Mouse (Mus musculus) hindbrain, embryonic 12.5 days (tissue): ENCODE measurements around the gene Arhgap25. TPM values are rescaled to one million over a fixed set of nuclear protein-coding genes. Genes with fewer than 3 reads are reported as not detected.
"Not testable (repeated sequence)": the region's sequence is repeated elsewhere in the genome, so short reads cannot be mapped to it uniquely, and the experiment has no call there.

ENCODE experiments used
- ATAC-seq: fragments of 200-750 bp; cut with Nextera tagmentation; 2 replicates; pipeline ENCODE4 v1.8.0; 2017; ENCODE audit warnings: moderate TSS enrichment; ENCODE audit not compliant: low FRiP score
- H3K27ac ChIP-seq: fragments of 300-500 bp; sonication (generic); 2 replicates; pipeline ENCODE4 v1.5.1; 2016; ENCODE audit warnings: mild to moderate bottlenecking
- H3K27me3 ChIP-seq: fragments of 300-500 bp; sonication (generic); 2 replicates; pipeline ENCODE4 v1.6.1; 2016; ENCODE audit warnings: mild to moderate bottlenecking
- H3K36me3 ChIP-seq: fragments of 300-500 bp; sonication (generic); 2 replicates; pipeline ENCODE4 v1.6.1; 2016; ENCODE audit warnings: mild to moderate bottlenecking
- H3K4me1 ChIP-seq: fragments of 300-500 bp; sonication (generic); 2 replicates; pipeline ENCODE4 v1.6.1; 2016
- H3K4me2 ChIP-seq: fragments of 300-500 bp; sonication (generic); replicated peaks from 2 replicates; pipeline ENCODE4 v1.6.1; 2016; ENCODE audit warnings: mild to moderate bottlenecking
- H3K4me3 ChIP-seq: fragments of 300-500 bp; sonication (generic); 2 replicates; pipeline ENCODE4 v1.5.1; 2016; ENCODE audit warnings: mild to moderate bottlenecking
- H3K9ac ChIP-seq: fragments of 300-500 bp; sonication (generic); 2 replicates; pipeline ENCODE4 v1.6.1; 2016; ENCODE audit warnings: mild to moderate bottlenecking, moderate library complexity
- H3K9me3 ChIP-seq: fragments of 300-500 bp; sonication (generic); replicated peaks from 2 replicates; pipeline ENCODE4 v1.6.1; 2016; ENCODE audit warnings: mild to moderate bottlenecking
- WGBS: fragments of 180-500 bp; shearing (Covaris S2); methylation state at CpG from one replicate; pipeline ENCODE4 v1.1.7; 2016; 5-methylcytosine and 5-hydroxymethylcytosine counted together
- polyA plus RNA-seq: library from polyadenylated mRNA; unstranded; fragments of >200 nt; fragmentation: Nextera tagmentation; extraction: Ambion mirVana; gene quantifications from 2 replicates; pipeline ENCODE4 v1.2.1, GENCODE M21; 2016

The Arhgap25 gene
- polyA plus RNA-seq, 1 experiment from 2014 or later: 2.3 TPM

- H3K4me3 ChIP-seq: no peak overlapping the region
- no peak overlapping the region for H3K27ac ChIP-seq
- H3K9me3 ChIP-seq: no peaks in the 10 kb centered on the region
- H3K36me3 ChIP-seq: no peaks in the 10 kb centered on the region
- no peak for ATAC-seq
- no peak overlapping the region for H3K9ac ChIP-seq
- no peaks in the 10 kb centered on the region for H3K27me3 ChIP-seq
- 84% methylated on average over 2 of the region's 2 CpGs for WGBS
- peaks cover 3% of the 10 kb centered on the region; the same call in 1 of the 2 replicates for H3K4me1 ChIP-seq
- H3K4me2 ChIP-seq: no peak overlapping the region
Observed at GRCm38 (mm10) chr6:87531456-87532015, 1.5 kb downstream of the Arhgap25 start.

DNA sequence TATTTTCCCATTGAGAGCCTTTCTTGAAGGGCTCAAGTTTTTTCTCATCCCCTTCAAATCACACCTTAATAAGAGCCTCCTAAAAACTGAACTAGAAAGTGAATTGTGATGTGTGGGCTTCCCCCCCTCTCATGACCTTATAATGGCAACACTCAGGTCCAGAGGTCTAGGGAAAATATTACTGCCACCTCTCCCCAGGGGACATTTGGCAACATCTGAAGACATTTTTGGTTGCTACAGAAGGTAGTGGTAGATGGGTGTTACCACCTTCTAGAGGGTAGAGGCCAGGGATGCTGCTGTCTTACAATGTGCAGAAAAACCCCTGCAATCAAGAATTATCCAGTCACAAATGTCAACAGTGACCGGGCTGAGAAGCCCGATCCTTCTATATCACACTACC is 2.7 kb downstream of the Arhgap25 start:
- ATAC-seq: no peak
- WGBS: 90% methylated on average over 2 of the region's 2 CpGs
- Histone ChIP-seq H3K4me1 (no peaks in the 10 kb centered on the region), H3K36me3 (no peaks in the 10 kb centered on the region), H3K4me2 (no peak overlapping the region), H3K27ac (no peak overlapping the region), H3K27me3 (no peaks in the 10 kb centered on the region), H3K9ac (no peak overlapping the region), H3K4me3 (no peak overlapping the region), H3K9me3 (no peaks in the 10 kb centered on the region)

DNA sequence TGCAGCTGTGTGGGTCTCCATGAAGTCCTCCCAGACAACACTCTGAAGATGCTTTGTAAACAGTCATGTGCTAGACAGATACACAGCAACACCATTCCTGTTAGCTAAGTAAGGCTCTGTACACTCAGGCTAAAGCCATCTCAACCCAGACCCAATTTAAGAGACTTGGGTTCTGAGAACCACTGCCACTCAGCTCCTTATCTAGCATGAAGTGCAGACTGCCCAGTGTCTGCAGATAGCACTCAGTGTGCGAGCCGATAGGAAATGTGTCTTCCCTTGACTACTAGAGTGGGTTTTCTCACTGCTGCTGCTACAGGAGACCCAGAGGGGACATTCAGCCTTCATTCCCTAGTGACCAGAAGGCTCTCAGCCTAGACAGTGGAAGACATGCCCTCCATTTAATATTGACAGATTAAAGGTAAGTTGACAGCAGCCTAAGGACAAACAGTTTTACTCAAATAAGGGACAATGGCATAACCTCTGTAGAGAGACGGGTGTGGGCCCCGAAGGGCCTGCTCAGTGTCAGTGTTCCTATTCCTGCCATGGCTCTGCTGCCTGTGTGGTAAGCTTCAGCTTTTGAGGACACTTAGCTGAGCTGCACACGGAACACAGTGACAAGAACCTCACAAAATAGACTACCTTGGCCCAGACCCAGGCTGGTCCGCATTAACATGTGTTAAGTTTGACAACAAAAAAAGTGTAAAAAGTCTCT is 5.1 kb downstream of the Arhgap25 start:
- no peak for ATAC-seq
- Histone ChIP-seq H3K4me3 (no peak overlapping the region), H3K9me3 (no peaks in the 10 kb centered on the region), H3K27ac (no peak overlapping the region), H3K27me3 (no peaks in the 10 kb centered on the region), H3K36me3 (no peaks in the 10 kb centered on the region), H3K9ac (no peak overlapping the region), H3K4me2 (no peak overlapping the region), H3K4me1 (no peaks in the 10 kb centered on the region)
- 92% methylated on average over 6 of the region's 6 CpGs for whole genome bisulfite sequencing

GRCm38 (mm10) chr6:87527366-87527765 is 5.7 kb downstream of the Arhgap25 start:
- H3K36me3 ChIP-seq: no peaks in the 10 kb centered on the region
- no peak overlapping the region for H3K9ac ChIP-seq
- H3K27me3 ChIP-seq: no peaks in the 10 kb centered on the region
- no peaks in the 10 kb centered on the region for H3K9me3 ChIP-seq
- H3K4me3 ChIP-seq: no peak overlapping the region
- H3K27ac ChIP-seq: no peak overlapping the region
- no peak overlapping the region for H3K4me2 ChIP-seq
- WGBS: 84% methylated on average over 4 of the region's 4 CpGs
- no peaks in the 10 kb centered on the region for H3K4me1 ChIP-seq
- ATAC-seq: no peak

- no peak overlapping the region for H3K4me2 ChIP-seq
- ATAC-seq: no peak
- 94% methylated on average over 10 of the region's 10 CpGs for WGBS
- no peak overlapping the region for H3K9ac ChIP-seq
- H3K27ac ChIP-seq: no peak overlapping the region
- no peaks in the 10 kb centered on the region for H3K36me3 ChIP-seq
- H3K27me3 ChIP-seq: no peaks in the 10 kb centered on the region
- no peaks in the 10 kb centered on the region for H3K4me1 ChIP-seq
- no peaks in the 10 kb centered on the region for H3K9me3 ChIP-seq
- H3K4me3 ChIP-seq: no peak overlapping the region
Observed at GRCm38 (mm10) chr6:87525126-87525525, 7.9 kb downstream of the Arhgap25 start.

DNA sequence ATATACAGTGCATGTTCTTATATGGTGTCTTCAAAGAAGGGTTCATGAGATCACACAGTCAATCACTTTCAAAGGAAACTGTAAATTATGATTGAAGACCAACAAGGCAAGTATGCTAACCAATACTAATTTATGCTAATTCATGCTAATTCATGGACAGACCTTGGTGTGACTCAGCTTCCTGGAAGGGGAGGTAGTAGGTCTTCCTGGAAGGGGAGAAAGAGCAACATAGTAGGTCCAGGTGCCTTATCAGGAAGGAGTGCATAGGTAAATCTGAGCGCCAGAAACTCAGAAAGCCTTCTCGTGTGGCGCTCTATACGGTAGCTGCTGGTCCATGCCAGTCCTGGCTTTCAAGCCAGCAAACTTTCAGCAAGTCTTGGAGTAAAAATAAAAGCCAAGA is 8.8 kb downstream of the Arhgap25 start:
- Histone ChIP-seq H3K9ac (no peak overlapping the region), H3K4me2 (no peak overlapping the region), H3K4me1 (no peaks in the 10 kb centered on the region), H3K4me3 (no peak overlapping the region), H3K36me3 (no peaks in the 10 kb centered on the region), H3K9me3 (no peaks in the 10 kb centered on the region), H3K27ac (no peak overlapping the region), H3K27me3 (no peaks in the 10 kb centered on the region)
- 93% methylated on average over 4 of the region's 4 CpGs for WGBS
- ATAC-seq: no peak

DNA sequence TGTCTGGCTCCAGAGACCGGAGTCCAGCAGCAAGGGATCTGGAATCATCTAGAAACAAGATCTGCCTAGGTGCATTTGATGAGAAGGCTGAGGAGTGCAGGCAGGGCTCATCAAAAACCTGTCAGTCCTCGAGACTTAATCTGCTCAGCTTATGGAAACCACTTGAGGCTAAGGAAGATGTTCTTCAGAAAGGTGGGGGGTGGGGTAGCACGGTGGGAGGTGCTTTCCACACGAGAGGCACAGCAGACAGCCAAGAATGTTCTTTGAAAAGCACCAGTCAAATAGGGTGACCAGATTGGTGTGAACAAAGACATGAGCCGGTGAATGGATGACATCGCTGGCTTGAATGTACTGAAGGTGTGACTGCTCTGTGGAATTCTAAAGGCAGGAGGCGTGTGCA is 9.3 kb downstream of the Arhgap25 start:
- Histone ChIP-seq H3K27ac (no peak overlapping the region), H3K9ac (no peak overlapping the region), H3K4me3 (no peak overlapping the region), H3K4me2 (no peak overlapping the region), H3K36me3 (no peaks in the 10 kb centered on the region), H3K4me1 (no peaks in the 10 kb centered on the region), H3K27me3 (no peaks in the 10 kb centered on the region), H3K9me3 (no peaks in the 10 kb centered on the region)
- no peak for ATAC-seq
- WGBS: 61% methylated on average over 7 of the region's 7 CpGs

DNA sequence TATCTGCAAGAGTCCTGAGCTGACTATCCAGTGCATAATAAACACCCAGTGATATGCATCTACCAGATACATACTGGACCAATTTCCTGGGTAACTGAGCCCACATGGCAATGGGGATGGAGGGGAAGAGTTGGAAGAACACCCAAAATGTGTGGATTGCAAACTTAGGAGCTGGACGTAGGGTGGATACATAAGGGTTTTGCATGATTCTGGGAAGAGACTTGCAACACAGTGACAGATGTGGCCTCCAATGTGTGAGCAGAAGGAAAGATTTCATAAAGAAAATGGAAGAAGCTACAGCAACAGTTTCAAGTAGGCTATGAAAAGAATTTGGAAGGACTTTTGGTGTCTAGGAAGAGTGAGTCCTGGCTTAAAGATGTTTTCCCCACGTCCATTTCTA is 10.0 kb downstream of the Arhgap25 start:
- Histone ChIP-seq H3K27me3 (no peaks in the 10 kb centered on the region), H3K4me2 (no peak overlapping the region), H3K9me3 (no peaks in the 10 kb centered on the region), H3K9ac (no peak overlapping the region), H3K4me3 (no peak overlapping the region), H3K4me1 (no peaks in the 10 kb centered on the region), H3K27ac (no peak overlapping the region), H3K36me3 (no peaks in the 10 kb centered on the region)
- ATAC-seq: no peak
- WGBS: 79% methylated on average over 2 of the region's 2 CpGs

GRCm38 (mm10) chr6:87522236-87522635 is 10.8 kb downstream of the Arhgap25 start:
- Histone ChIP-seq H3K9me3 (0 out of 2 replicates have a peak, but pooled peaks cover 6% of the 10 kb centered on the region), H3K4me1 (no peaks in the 10 kb centered on the region), H3K27me3 (no peaks in the 10 kb centered on the region), H3K9ac (no peak overlapping the region), H3K36me3 (no peaks in the 10 kb centered on the region), H3K27ac (no peak overlapping the region), H3K4me2 (no peak overlapping the region), H3K4me3 (no peak overlapping the region)
- ATAC-seq: no peak
- 28% methylated on average over 3 of the region's 3 CpGs for WGBS

DNA sequence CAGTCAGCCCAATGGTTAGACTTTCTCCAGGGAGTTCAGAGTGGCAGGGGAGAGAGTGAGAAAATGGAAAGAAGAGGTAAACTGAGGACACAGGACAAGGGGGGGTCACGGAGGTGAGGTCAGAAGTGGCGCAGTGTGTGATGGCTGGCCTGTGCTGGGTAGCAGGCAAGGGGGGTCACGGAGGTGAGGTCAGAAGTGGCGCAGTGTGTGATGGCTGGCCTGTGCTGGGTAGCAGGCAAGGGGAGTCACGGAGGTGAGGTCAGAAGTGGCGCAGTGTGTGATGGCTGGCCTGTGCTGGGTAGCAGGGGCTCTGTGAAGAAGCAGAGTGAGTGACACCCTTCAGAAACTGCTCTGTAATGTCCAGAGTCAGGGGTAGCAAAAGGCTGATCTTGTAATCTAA is 11.4 kb downstream of the Arhgap25 start:
- WGBS: 87% methylated on average over 6 of the region's 6 CpGs
- not testable (repeated sequence) for H3K9me3 ChIP-seq

DNA sequence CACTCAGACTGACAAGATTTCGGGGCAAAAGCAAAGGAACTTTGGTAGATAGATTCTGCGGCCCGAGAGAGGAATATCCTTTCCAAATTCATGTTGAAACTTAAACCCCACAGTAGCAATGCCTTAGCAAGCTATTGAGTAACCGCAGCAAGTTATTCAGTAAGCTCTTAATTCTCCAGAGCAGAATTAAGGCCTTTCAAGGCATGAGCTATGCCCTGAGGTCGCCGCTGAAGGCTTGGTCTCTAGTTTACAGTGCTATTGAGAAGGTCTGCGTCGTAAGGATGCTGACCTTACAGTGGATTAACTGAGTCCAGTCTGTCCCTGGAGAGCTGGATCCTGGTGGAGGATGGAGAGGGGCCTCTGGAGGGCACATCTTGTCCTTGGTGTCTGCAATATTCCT is 12.5 kb downstream of the Arhgap25 start:
- ATAC-seq: no peak
- Histone ChIP-seq H3K27me3 (no peaks in the 10 kb centered on the region), H3K4me1 (no peaks in the 10 kb centered on the region), H3K9me3 (0 out of 2 replicates have a peak, but pooled peaks cover 6% of the 10 kb centered on the region), H3K4me3 (no peak overlapping the region), H3K9ac (no peak overlapping the region), H3K27ac (no peak overlapping the region), H3K4me2 (no peak overlapping the region), H3K36me3 (no peaks in the 10 kb centered on the region)
- WGBS: 86% methylated on average over 8 of the region's 8 CpGs

More for the DNA sequence above, 11.4 kb downstream of the Arhgap25 start:
- H3K27ac ChIP-seq, H3K4me3 ChIP-seq, H3K9ac ChIP-seq, H3K27me3 ChIP-seq, ATAC-seq, H3K36me3 ChIP-seq, H3K4me1 ChIP-seq, H3K4me2 ChIP-seq: not testable (repeated sequence)

DNA sequence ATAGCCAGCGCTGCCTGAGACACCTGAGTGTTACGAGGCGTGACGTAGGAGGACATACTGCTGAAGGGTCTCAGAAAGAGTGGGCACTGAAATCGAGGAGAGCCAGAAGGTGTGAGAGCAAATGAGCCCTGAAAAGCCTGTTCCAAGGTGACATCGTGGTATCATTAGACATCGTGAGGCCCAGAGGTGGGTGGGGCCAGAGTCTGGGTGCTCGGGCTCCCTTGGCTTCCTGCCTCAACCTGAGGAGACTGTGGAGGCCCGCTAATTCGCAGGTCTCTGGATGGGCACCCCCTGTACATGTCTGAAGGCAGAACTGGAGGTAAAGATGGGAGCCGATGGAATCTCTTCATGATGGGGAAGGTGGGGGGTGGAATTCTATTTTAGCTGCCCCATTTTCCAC is 13.2 kb downstream of the Arhgap25 start:
- Histone ChIP-seq H3K9me3 (0 out of 2 replicates have a peak, but pooled peaks cover 6% of the 10 kb centered on the region), H3K27ac (no peak overlapping the region), H3K4me3 (no peak overlapping the region), H3K4me1 (no peaks in the 10 kb centered on the region), H3K9ac (no peak overlapping the region), H3K4me2 (no peak overlapping the region), H3K36me3 (no peaks in the 10 kb centered on the region), H3K27me3 (no peaks in the 10 kb centered on the region)
- ATAC-seq: no peak
- 88% methylated on average over 11 of the region's 11 CpGs for WGBS

DNA sequence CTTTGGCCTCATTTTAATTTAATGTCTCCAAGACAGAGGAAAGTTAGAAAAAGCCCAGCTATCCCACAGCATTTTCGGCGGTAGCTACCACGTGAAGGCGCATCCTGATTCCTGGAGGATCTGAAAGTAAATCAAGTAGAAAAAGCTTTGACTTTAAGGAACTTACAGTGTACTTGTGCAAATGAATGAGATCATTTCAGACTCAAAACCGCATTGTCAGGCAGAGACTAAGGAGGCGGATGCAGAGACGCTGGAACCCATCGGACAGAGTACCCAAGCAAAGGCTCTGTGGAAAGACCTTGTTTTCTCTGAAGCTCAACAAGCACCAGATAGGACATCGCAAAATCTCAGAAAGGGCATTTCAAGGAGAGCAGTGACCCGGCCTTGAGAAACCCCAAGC is 14.4 kb downstream of the Arhgap25 start:
- no peak for ATAC-seq
- no peak overlapping the region for H3K4me3 ChIP-seq
- no peaks in the 10 kb centered on the region for H3K27me3 ChIP-seq
- H3K9me3 ChIP-seq: 0 out of 2 replicates have a peak, but pooled peaks cover 6% of the 10 kb centered on the region
- 93% methylated on average over 10 of the region's 10 CpGs for WGBS
- H3K36me3 ChIP-seq: no peaks in the 10 kb centered on the region
- no peak overlapping the region for H3K27ac ChIP-seq
- no peak overlapping the region for H3K4me2 ChIP-seq
- H3K9ac ChIP-seq: no peak overlapping the region
- no peaks in the 10 kb centered on the region for H3K4me1 ChIP-seq
